Mouse (Mus musculus): Measurements from ENCODE around the gene Cacnb2. TPM values are rescaled to one million over a fixed set of nuclear protein-coding genes. Genes with fewer than 3 reads are reported as not detected.
A peak's percentile ranks its signal among the peaks of the same experiment; 100 is the strongest.

Cacnb2 gene
- polyA plus RNA-seq, 1 experiment from 2014 or later = 1.2 TPM

GRCm38 (mm10) chr2:14774857-14775495 lies 172.1 kb downstream of the Cacnb2 start:
- no peak for DNase-seq (ENCODE audit: low spot score)
- Histone ChIP-seq H3K36me3 (ENCODE audit: insufficient read depth, low read length) (no peaks in the 10 kb centered on the region), H3K9ac (ENCODE audit: low read depth, low read length) (no peak overlapping the region), H3K4me1 (replicated peaks; ENCODE audit: insufficient read depth, low read length) (no peaks in the 10 kb centered on the region), H3K9me3 (replicated peaks; ENCODE audit: low read length) (no peaks in the 10 kb centered on the region), H3K27ac (no peak overlapping the region), H3K4me3 (replicated peaks; ENCODE audit: low read depth, low read length) (no peak overlapping the region), H3K27me3 (ENCODE audit: insufficient read depth, low read length) (no peaks in the 10 kb centered on the region), H3K4me2 (ENCODE audit: low read length) (no peak overlapping the region)
- ATAC-seq (replicated peaks; ENCODE audit: low FRiP score, low read depth) = no peak
- TF ChIP-seq CTCF (IDR thresholded peaks at IDR 0.05; ENCODE audit: low read depth) = no peak
- WGBS = 50% methylated on average over 3 of the region's 3 CpGs

DNA sequence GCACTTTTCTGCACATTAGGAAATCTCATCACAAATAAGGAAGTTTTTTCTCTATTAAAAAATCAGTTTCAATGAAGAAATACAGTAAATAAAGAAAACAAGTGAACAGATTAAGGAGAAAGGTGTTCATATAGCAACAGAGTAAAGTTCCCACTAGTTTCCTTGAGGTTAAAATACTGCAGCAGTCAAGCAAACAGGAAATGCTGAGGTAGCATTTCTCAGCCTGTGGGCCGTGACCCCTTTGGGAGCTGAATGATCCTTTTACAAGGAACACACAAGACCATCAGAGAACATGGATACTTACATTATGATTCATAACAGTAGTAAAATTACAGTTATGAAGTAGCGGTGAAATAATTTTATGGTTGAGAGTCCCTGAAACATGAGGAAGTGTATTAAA lies 185.1 kb downstream of the Cacnb2 start:
- no peak for TF ChIP-seq CTCF (IDR thresholded peaks at IDR 0.05; ENCODE audit: low read depth)
- ATAC-seq (replicated peaks; ENCODE audit: low FRiP score, low read depth) = no peak

DNA sequence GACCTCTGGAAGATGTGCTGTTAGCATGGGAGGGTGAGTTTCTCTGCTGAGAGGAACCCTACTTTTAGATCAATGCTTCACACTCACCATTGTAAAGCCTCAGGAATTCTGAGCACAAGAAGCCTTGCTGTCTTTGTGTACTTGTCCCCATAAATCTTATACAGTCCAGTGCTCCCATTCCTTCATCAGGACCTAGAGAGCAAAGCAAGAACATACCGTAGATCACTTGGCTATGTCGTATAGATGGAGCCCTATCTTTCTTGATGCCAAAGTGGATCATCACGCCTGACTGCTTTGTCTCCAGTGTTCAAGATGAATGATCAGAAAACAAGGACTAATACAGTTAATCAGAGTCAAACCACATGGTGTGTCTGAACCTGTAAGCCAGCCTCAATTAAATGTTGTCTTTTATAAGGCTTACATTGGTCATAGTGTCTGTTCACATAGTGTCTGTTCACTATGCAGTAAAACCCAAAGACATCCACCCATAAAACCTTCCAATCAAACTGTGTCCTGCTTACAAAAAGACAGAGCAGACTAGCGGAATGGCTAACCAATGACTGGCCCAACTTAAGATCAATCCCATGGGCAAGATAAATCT lies 198.7 kb downstream of the Cacnb2 start:
- TF ChIP-seq CTCF (IDR thresholded peaks at IDR 0.05; ENCODE audit: low read depth) = no peak
- no peaks in the 10 kb centered on the region for H3K9me3 ChIP-seq (replicated peaks; ENCODE audit: low read length)
- H3K4me3 ChIP-seq (replicated peaks; ENCODE audit: low read depth, low read length) = no peak overlapping the region
- no peaks in the 10 kb centered on the region for H3K27me3 ChIP-seq (ENCODE audit: insufficient read depth, low read length)
- ATAC-seq (replicated peaks; ENCODE audit: low FRiP score, low read depth) (no peak), DNase-seq (ENCODE audit: low spot score) (peak; percentile 19)
- H3K4me2 ChIP-seq (ENCODE audit: low read length) = no peak overlapping the region
- 60% methylated on average over 4 of the region's 4 CpGs for WGBS
- H3K36me3 ChIP-seq (ENCODE audit: insufficient read depth, low read length) = no peaks in the 10 kb centered on the region
- H3K9ac ChIP-seq (ENCODE audit: low read depth, low read length) = no peak overlapping the region
- H3K27ac ChIP-seq = no peak overlapping the region
- H3K4me1 ChIP-seq (replicated peaks; ENCODE audit: insufficient read depth, low read length) = no peaks in the 10 kb centered on the region

More for the DNA sequence above, 185.1 kb downstream of the Cacnb2 start:
- Histone ChIP-seq H3K9ac (ENCODE audit: low read depth, low read length) (no peak overlapping the region), H3K4me2 (ENCODE audit: low read length) (no peak overlapping the region), H3K27ac (no peak overlapping the region), H3K27me3 (ENCODE audit: insufficient read depth, low read length) (no peaks in the 10 kb centered on the region), H3K36me3 (ENCODE audit: insufficient read depth, low read length) (no peaks in the 10 kb centered on the region), H3K4me3 (replicated peaks; ENCODE audit: low read depth, low read length) (no peak overlapping the region), H3K9me3 (replicated peaks; ENCODE audit: low read length) (no peaks in the 10 kb centered on the region), H3K4me1 (replicated peaks; ENCODE audit: insufficient read depth, low read length) (no peaks in the 10 kb centered on the region)
- WGBS = 62% methylated on average over 2 of the region's 2 CpGs
- no peak for DNase-seq (ENCODE audit: low spot score)

GRCm38 (mm10) chr2:14807650-14808347 lies 204.9 kb downstream of the Cacnb2 start:
- no peak for TF ChIP-seq CTCF (IDR thresholded peaks at IDR 0.05; ENCODE audit: low read depth)
- DNase-seq (ENCODE audit: low spot score) (peak; percentile 15), ATAC-seq (replicated peaks; ENCODE audit: low FRiP score, low read depth) (no peak)
- no peak overlapping the region for H3K27ac ChIP-seq
- no peak overlapping the region for H3K4me3 ChIP-seq (replicated peaks; ENCODE audit: low read depth, low read length)
- 62% methylated on average over 6 of the region's 6 CpGs for WGBS
- H3K4me2 ChIP-seq (ENCODE audit: low read length) = no peak overlapping the region
- no peaks in the 10 kb centered on the region for H3K36me3 ChIP-seq (ENCODE audit: insufficient read depth, low read length)
- H3K9ac ChIP-seq (ENCODE audit: low read depth, low read length) = no peak overlapping the region
- H3K9me3 ChIP-seq (replicated peaks; ENCODE audit: low read length) = no peaks in the 10 kb centered on the region
- H3K4me1 ChIP-seq (replicated peaks; ENCODE audit: insufficient read depth, low read length) = no peaks in the 10 kb centered on the region
- no peaks in the 10 kb centered on the region for H3K27me3 ChIP-seq (ENCODE audit: insufficient read depth, low read length)

DNA sequence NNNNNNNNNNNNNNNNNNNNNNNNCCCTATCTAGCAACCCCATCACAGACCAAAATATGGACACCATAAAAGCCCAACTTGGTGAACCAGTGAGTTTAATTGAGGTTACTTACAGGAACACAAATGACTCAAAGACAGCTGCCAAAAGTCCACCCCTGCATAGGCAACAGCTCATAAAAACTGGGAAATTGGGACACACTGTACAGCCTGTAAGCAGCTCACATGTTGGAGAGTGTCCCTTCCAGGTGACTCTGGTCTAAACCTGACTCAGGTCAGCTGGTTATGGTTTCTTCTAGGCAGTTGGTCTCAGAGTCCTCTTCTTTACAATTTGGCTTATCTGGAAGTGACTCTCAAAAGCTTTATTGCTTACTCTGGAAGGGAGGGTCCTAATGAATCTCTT lies 212.1 kb downstream of the Cacnb2 start:
- H3K27me3 ChIP-seq (ENCODE audit: insufficient read depth, low read length) = no peaks in the 10 kb centered on the region
- no peak for ATAC-seq (replicated peaks; ENCODE audit: low FRiP score, low read depth)
- DNase-seq (ENCODE audit: low spot score) = no peak
- H3K36me3 ChIP-seq (ENCODE audit: insufficient read depth, low read length) = no peaks in the 10 kb centered on the region
- H3K4me1 ChIP-seq (replicated peaks; ENCODE audit: insufficient read depth, low read length) = no peaks in the 10 kb centered on the region
- H3K27ac ChIP-seq = no peak overlapping the region
- H3K9me3 ChIP-seq (replicated peaks; ENCODE audit: low read length) = no peaks in the 10 kb centered on the region
- no peak overlapping the region for H3K9ac ChIP-seq (ENCODE audit: low read depth, low read length)
- no peak for TF ChIP-seq CTCF (IDR thresholded peaks at IDR 0.05; ENCODE audit: low read depth)
- H3K4me3 ChIP-seq (replicated peaks; ENCODE audit: low read depth, low read length) = no peak overlapping the region
- no peak overlapping the region for H3K4me2 ChIP-seq (ENCODE audit: low read length)

DNA sequence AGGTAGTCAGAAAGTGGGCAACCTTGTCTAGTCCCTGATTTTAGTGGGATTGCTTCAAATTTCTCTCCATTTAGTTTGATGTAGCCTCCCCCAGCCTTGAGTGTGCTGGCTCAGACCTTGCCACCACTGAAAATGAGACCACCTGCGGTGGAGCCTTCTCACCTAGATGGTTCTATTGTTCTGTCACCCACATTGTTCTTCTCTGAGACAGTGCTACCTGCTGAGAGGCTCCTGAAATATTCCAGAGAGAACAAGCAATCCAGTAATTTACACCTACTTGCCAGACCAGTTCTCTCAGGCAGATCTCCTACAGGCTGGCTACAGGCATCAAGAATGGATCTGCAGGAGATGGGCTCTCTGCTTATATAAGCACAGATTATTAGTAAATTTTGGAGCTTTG lies 215.8 kb downstream of the Cacnb2 start:
- DNase-seq (ENCODE audit: low spot score) (no peak), ATAC-seq (replicated peaks; ENCODE audit: low FRiP score, low read depth) (no peak)
- no peak overlapping the region for H3K4me3 ChIP-seq (replicated peaks; ENCODE audit: low read depth, low read length)
- H3K36me3 ChIP-seq (ENCODE audit: insufficient read depth, low read length) = no peaks in the 10 kb centered on the region
- H3K9ac ChIP-seq (ENCODE audit: low read depth, low read length) = no peak overlapping the region
- no peaks in the 10 kb centered on the region for H3K4me1 ChIP-seq (replicated peaks; ENCODE audit: insufficient read depth, low read length)
- no peak for TF ChIP-seq CTCF (IDR thresholded peaks at IDR 0.05; ENCODE audit: low read depth)
- H3K27me3 ChIP-seq (ENCODE audit: insufficient read depth, low read length) = no peaks in the 10 kb centered on the region
- 37% methylated on average over 1 of the region's 1 CpGs for WGBS
- no peaks in the 10 kb centered on the region for H3K9me3 ChIP-seq (replicated peaks; ENCODE audit: low read length)
- no peak overlapping the region for H3K27ac ChIP-seq
- H3K4me2 ChIP-seq (ENCODE audit: low read length) = no peak overlapping the region
